Mouse (Mus musculus) erythroblast, embryonic 14.5 days (primary cell): ENCODE data around the gene Ankrd13a. TPM values are rescaled to one million over a fixed set of nuclear protein-coding genes. Genes with fewer than 3 reads are reported as not detected.
A peak's percentile ranks its signal among the peaks of the same experiment; 100 is the strongest.

Experiments
- H3K27me3 ChIP-seq: 2 replicates; pipeline ENCODE4 v1.6.1; 2012; ENCODE audit warnings: inconsistent platforms; ENCODE audit not compliant: control insufficient read depth
- H3K36me3 ChIP-seq: 2 replicates; pipeline ENCODE4 v1.6.1; 2012; ENCODE audit warnings: mild to moderate bottlenecking, inconsistent platforms; ENCODE audit not compliant: control insufficient read depth
- H3K4me1 ChIP-seq: 2 replicates; pipeline ENCODE4 v1.6.1; 2012; ENCODE audit warnings: inconsistent platforms; ENCODE audit not compliant: control insufficient read depth
- H3K4me3 ChIP-seq: replicated peaks from 2 replicates; pipeline ENCODE3; 2012; ENCODE audit warnings: moderate library complexity, mild to moderate bottlenecking, inconsistent platforms
- H3K9me3 ChIP-seq: 2 replicates; pipeline ENCODE4 v1.6.1; 2012; ENCODE audit warnings: low read length, inconsistent platforms, mixed read lengths; ENCODE audit not compliant: control insufficient read depth
- GATA1 ChIP-seq: IDR thresholded peaks from 2 replicates; pipeline ENCODE4 v1.6.1; 2012; ENCODE audit warnings: low read length, inconsistent platforms, mixed read lengths
- TAL1 ChIP-seq: IDR thresholded peaks from 3 replicates; pipeline ENCODE4 v1.6.1; 2012; ENCODE audit warnings: low read length, inconsistent platforms, mixed read lengths
- polyA plus RNA-seq: library from polyadenylated mRNA; stranded (reverse); fragments of >175 nt; gene quantifications from 2 replicates; pipeline ENCODE4 v1.2.3, GENCODE M21; 2012

Ankrd13a gene
- polyA plus RNA-seq, 1 experiment: 15.2 TPM

- Histone ChIP-seq H3K36me3 (peaks cover 51% of the 10 kb centered on the region), H3K27me3 (no peaks in the 10 kb centered on the region), H3K4me3 (no peak overlapping the region), H3K9me3 (no peaks in the 10 kb centered on the region), H3K4me1 (peaks cover 69% of the 10 kb centered on the region)
- TF ChIP-seq GATA1 (no peak), TAL1 (no peak)
Observed at GRCm38 (mm10) chr5:114808385-114808784, 33.9 kb downstream of the Ankrd13a start.

DNA sequence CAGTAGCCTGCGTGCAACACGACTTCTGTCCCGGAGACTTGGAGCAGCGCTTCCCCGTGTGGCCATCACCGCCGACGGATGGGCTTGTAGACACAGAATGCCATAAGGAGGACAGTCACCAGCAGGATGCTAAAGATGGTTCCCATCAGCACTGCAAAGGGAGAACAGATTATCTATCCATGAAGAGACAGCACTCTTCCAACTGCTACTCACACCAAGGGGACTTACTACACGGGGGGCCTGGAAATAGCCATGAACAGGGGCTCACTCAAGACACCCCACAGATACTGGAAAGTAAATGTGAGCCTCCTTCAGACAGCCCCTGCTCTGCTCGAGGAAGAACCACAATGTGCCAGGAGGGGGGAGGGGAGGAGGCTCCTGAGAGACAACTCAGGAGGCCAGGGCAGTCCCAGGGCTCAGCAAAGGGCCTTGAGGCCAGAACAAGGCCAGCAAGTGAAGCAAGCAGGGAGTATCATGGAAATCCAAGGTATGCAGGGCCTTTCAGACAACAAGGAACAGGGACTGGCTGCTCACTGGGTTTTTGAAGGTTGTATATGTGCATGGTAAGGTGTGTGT is 34.8 kb downstream of the Ankrd13a start:
- no peaks in the 10 kb centered on the region for H3K9me3 ChIP-seq

GRCm38 (mm10) chr5:114809826-114810225 is 35.3 kb downstream of the Ankrd13a start:
- H3K4me1 ChIP-seq: peaks cover 75% of the 10 kb centered on the region

More for the DNA sequence above, 34.8 kb downstream of the Ankrd13a start:
- Histone ChIP-seq H3K4me1 (peaks cover 75% of the 10 kb centered on the region), H3K27me3 (no peaks in the 10 kb centered on the region), H3K4me3 (no peak overlapping the region), H3K36me3 (peaks cover 42% of the 10 kb centered on the region)
- TF ChIP-seq GATA1: no peak
- TF ChIP-seq TAL1: no peak

DNA sequence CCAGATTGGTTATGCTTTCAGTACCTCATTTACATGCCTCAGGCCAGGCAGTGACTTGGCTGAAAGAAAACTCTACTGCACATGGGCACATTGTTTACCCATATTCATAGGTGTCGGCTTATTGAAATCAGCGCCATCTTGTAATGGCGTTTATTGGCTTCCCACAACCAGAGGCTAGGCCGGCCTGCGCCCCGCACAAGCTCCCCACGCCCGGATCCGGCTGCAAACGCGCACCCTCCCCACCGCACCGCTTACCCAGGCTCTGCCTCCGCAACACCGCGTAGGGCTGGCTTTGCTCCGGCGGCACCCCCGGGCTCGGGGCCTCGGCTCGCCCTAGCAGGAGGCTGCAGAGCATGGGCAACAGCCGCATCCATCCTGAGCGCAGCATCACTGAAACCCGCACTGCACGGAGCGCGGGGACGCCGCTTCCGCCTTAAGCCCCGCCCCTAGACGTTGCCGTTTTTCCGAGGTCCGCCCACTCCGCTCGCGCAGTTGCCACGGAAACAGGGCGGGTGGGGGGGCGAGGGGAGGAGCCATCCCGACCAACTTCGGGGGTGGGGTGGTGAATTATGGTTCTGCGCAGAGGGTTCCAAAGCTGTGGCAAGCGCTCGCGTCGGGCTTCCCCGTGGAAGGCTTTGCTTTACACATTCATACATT is 39.2 kb downstream of the Ankrd13a start:
- peaks cover 9% of the 10 kb centered on the region for H3K36me3 ChIP-seq
- no peak for TF ChIP-seq TAL1
- TF ChIP-seq GATA1: no peak
- peak overlapping the region; percentile 85 for H3K4me3 ChIP-seq
- no peaks in the 10 kb centered on the region for H3K9me3 ChIP-seq
- no peaks in the 10 kb centered on the region for H3K27me3 ChIP-seq
- peaks cover 53% of the 10 kb centered on the region for H3K4me1 ChIP-seq

More at GRCm38 (mm10) chr5:114809826-114810225, 35.3 kb downstream of the Ankrd13a start:
- peaks cover 37% of the 10 kb centered on the region for H3K36me3 ChIP-seq
- no peaks in the 10 kb centered on the region for H3K27me3 ChIP-seq
- no peaks in the 10 kb centered on the region for H3K9me3 ChIP-seq
- TF ChIP-seq TAL1: no peak
- no peak overlapping the region for H3K4me3 ChIP-seq

DNA sequence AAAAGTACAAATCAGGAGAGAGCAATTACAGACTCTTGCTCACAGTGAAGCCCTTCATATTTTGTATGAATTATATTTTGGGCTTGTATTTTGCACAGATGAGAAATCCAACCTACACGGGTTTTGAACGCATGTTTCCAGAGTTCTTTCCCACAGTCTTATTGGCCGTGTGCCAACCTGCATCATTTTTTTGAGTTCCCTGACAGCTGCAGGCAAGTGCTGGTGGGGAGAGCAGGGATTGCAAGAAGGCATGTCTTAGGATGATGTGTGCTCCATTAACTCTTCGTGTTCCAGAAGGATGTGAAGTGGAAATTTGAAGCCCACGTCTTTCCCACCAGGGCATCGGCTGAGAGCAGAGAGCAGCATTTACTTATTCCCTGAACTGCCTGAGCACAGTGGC is 42.1 kb downstream of the Ankrd13a start:
- TF ChIP-seq GATA1 (no peak), TAL1 (no peak)
- Histone ChIP-seq H3K9me3 (peaks cover 3% of the 10 kb centered on the region), H3K4me3 (no peak overlapping the region), H3K36me3 (peaks cover 5% of the 10 kb centered on the region), H3K4me1 (peaks cover 35% of the 10 kb centered on the region), H3K27me3 (no peaks in the 10 kb centered on the region)

DNA sequence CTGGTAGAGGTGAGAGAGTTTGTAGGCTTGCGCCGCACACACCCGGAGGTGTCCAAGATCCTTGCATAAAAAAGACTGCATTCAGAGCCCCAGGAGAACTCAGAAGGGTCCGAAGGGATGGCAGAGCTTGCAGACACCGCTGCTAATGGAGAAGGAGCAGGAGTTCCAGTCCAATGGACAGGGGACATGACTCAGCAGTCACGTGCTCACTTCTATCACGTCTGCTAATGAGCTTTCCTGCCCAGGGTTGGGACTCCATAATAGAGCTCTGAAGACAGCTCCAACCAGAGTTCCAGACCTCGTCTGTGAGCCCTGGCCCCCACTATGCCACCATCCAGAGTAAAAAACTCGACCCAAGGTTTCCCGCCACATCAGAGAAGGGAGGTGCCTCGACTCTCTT is 43.6 kb downstream of the Ankrd13a start:
- no peaks in the 10 kb centered on the region for H3K27me3 ChIP-seq
- no peak overlapping the region for H3K4me3 ChIP-seq
- H3K4me1 ChIP-seq: peaks cover 27% of the 10 kb centered on the region
- H3K9me3 ChIP-seq: peaks cover 5% of the 10 kb centered on the region
- peaks cover 6% of the 10 kb centered on the region for H3K36me3 ChIP-seq
- TF ChIP-seq GATA1 (no peak), TAL1 (no peak)

- H3K4me3 ChIP-seq: peak within 1 kb of the TSS; percentile 79
Observed at GRCm38 (mm10) chr5:114822796-114823688, 48.6 kb downstream of the Ankrd13a start, which contains the start of gene 1500011B03Rik. Gene 1500011B03Rik (minus strand): TSS chr5:114823468.

DNA sequence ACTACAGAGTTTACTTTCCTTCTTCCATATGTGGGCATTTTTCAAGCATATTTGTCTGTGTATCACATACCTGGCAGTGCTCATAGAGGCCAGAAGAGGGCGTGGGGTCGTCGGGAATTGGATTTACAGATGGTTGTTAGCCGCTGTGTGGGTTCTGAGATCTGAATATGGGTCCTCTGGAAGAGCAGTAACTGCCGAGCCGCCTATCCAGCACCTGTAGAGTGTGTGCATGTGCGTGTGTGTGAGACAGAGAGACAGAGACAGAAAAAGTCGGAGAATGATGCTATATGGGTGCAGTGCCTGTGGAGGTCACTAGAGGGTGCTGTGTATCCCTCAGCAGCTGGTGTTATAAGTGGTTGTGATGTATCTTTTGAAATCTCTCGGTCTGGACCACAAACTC is 49.7 kb downstream of the Ankrd13a start:
- Histone ChIP-seq H3K27me3 (peaks cover 7% of the 10 kb centered on the region), H3K9me3 (peaks cover 5% of the 10 kb centered on the region), H3K4me1 (peaks cover 29% of the 10 kb centered on the region), H3K4me3 (peak overlapping the region; percentile 55), H3K36me3 (peaks cover 6% of the 10 kb centered on the region)
- TF ChIP-seq TAL1: no peak
- TF ChIP-seq GATA1: no peak

More at GRCm38 (mm10) chr5:114822796-114823688, 48.6 kb downstream of the Ankrd13a start, which contains the start of gene 1500011B03Rik:
- Histone ChIP-seq H3K4me1 (peaks cover 37% of the 10 kb centered on the region), H3K27me3 (peaks cover 4% of the 10 kb centered on the region), H3K9me3 (peaks cover 5% of the 10 kb centered on the region), H3K36me3 (peaks cover 6% of the 10 kb centered on the region)
- TF ChIP-seq GATA1 (no peak), TAL1 (no peak)
